Mouse (Mus musculus) spleen, adult 2 months (tissue): ENCODE data around the gene Aff3.

Source experiments
- CTCF ChIP-seq: fragments of 200-500 bp; IDR thresholded peaks from 2 replicates; pipeline ENCODE4 v1.5.1; 2011; ENCODE audit warnings: mild to moderate bottlenecking, inconsistent platforms; ENCODE audit not compliant: insufficient read depth, insufficient read length, insufficient replicate concordance; ENCODE audit errors: extremely low read depth
- POLR2A ChIP-seq: fragments of 200-500 bp; IDR thresholded peaks from 2 replicates; pipeline ENCODE4 v1.6.1; 2011; ENCODE audit warnings: low read depth, low read length, inconsistent platforms

GRCm38 (mm10) chr1:38268246-38269042 lies 396.3 kb downstream of the Aff3 start:
- no peak for TF ChIP-seq POLR2A
- TF ChIP-seq CTCF, result no peak
